Mouse (Mus musculus) left cerebral cortex, postnatal 10 days (tissue): ENCODE results near the gene Egln3. TPM values are rescaled to one million over a fixed set of nuclear protein-coding genes. Genes with fewer than 3 reads are reported as not detected.

Source experiments
- DNase-seq, 2 experiments: peaks; one replicate each; pipeline ENCODE4 v3.0.0; 2021 to 2022; ENCODE audit warnings: low spot score in 2 of 2, mixed read lengths in 1 of 2; ENCODE audit errors: extremely low spot score in 1 of 2
- intact Hi-C: fragments of 180-260 bp; cut with DNase I; formaldehyde crosslinking; loops from one replicate; pipeline ENCODE4 v1.15.1; 2025
- total RNA-seq, 2 experiments: library from RNA; stranded (reverse); gene quantifications; 2 replicates each; pipeline ENCODE4 v1.2.3; 2021

Gene Egln3
- total RNA-seq, 2 experiments from 2014 or later = 12.2 to 13.6 TPM

- no peak for DNase-seq
- intact Hi-C loops = loop anchor here (5.0 kb wide), 1 partner anchor 147 kb away; no protein-coding TSS in a partner anchor
Observed at GRCm38 (mm10) chr12:54205731-54206130, 2.1 kb upstream of the Egln3 start.

DNA sequence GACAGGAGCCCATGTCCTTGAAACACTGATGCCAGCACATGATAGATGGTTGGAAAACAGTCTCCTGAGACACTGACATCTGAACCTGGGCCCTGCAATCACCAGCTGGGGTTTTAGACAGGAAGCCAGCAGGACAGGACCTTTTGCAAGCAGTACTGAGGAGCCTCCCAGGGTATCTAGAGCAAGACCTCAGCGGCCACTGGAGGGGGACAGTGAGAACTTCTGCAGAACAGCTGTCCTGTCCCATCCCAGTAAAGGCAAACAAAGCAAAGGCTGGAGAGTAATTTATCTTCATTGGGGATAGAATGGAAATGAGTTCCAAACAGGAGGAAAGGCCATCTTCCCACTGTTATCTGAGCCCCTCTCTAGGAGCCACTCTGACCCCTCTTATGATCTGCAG lies 1.5 kb upstream of the Egln3 start:
- peak in 1 of 2 experiments; percentile 53 for DNase-seq
- intact Hi-C loops = loop anchor here (5.0 kb wide), 1 partner anchor 147 kb away; no protein-coding TSS in a partner anchor

DNA sequence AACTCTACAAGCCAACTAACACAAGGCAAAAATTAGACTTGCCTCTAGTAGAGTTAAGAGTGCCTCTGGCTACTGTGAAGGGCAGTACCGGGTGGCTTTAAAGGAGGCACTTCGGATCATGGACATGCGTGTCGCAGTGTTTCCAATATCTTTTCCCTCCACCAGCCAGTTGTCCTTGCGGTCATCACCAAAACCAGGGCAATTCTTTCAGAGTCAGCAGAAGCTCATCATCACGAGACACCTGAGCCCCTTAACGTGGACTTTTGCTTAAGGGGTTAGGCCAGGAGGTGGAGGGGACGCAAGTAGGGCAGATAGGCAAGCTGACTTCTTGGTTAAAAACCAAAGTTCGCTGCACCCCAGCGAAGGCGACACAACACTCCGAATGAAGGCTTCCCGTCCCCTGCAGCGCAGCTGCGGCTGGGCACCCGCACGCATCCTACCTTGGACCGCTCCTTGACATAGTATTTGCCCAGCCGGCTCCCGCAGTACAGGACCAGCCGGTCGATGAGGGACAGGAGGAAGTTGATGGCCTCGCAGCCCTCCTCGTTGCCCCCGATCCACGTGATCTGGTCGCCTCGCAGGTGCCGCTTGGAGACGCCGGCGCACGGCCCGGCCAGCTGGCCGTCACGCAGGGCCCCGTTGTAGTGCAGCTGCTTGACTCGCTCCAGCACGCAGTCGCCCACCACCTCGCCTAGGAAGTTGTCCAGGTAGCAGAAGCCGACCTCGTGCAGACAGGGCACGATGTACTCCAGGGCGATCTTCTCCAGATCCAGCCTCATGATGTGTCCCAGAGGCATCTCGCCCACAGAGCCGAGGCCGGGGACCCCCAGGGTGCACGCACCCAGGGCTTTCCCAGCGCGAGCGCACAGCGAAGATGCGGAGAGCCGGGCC lies 650 bp downstream of the Egln3 start:
- DNase-seq = peak in 1 of 2 experiments; percentile 48
- intact Hi-C loops = no loop called here

DNA sequence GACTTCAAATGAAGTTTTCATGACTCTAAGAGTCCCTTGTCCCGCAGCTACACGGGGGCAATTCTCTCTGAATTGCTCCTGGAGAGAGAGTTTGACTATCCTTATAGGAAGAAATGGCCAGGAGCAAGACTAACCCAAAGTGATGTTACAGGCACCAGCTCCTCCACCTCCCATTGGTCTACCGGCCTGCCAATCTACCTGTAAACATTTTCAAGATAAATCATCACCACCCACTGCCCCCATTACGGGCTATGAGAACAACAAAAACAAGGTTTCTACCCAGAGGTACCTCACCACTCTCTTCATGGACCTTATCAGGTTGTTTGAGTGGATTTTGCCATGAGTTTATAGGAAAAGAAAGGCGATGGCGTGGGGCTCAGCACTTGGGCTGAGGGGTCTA lies 1.4 kb downstream of the Egln3 start:
- DNase-seq = no peak
- intact Hi-C loops = no loop called here

DNA sequence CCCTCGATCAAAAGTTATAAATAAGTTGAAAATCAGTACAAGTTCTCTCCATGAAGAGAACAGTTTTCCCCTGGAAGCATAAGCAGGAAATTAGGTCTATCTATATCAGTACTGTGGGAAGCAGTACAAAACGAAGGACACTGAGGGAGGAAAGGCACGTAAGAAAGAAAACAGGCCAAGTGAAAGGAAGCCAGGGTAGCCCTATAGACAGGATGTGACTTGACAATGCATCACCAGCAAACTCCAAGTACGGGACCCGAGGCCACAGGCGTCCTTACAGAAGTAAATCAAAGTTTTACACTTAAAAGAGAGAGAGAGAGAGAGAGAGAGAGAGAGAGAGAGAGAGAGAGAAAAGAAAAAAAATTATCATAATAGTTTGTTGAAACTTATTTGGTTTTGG lies 2.8 kb downstream of the Egln3 start:
- intact Hi-C loops = no loop called here
- no peak for DNase-seq

GRCm38 (mm10) chr12:54200172-54200571 lies 3.5 kb downstream of the Egln3 start:
- peak in 1 of 2 experiments; percentile 40 for DNase-seq

GRCm38 (mm10) chr12:54198282-54198918 lies 5.3 kb downstream of the Egln3 start:
- intact Hi-C loops = no loop called here
- DNase-seq = no peak

More at GRCm38 (mm10) chr12:54200172-54200571, 3.5 kb downstream of the Egln3 start:
- intact Hi-C loops = no loop called here

- intact Hi-C loops = no loop called here
- no peak for DNase-seq
Observed at GRCm38 (mm10) chr12:54197849-54198248, 5.8 kb downstream of the Egln3 start.

DNA sequence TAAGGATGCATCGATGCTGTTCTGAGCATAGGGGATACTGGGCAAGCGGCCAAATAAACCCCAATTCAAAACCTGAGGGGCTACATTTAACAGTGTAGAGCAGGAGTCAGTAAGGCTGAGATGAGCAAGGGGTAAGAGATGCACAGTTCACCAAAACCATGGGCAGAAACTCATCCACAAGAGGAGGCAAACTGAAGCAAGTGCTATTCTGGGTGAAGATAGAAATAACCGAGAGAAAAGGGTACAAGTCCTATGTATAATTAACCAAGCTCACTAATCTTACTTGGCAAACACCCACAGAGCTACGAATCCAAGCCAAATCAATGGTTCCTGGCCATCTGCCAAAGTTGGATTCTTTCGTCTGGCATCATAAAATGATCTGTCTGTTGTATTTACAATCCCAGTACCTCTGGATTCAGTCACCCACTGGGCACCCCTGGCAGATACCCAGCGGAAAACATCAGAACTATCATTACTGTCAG lies 6.3 kb downstream of the Egln3 start:
- DNase-seq = peak in 1 of 2 experiments; percentile 42
- intact Hi-C loops = no loop called here

DNA sequence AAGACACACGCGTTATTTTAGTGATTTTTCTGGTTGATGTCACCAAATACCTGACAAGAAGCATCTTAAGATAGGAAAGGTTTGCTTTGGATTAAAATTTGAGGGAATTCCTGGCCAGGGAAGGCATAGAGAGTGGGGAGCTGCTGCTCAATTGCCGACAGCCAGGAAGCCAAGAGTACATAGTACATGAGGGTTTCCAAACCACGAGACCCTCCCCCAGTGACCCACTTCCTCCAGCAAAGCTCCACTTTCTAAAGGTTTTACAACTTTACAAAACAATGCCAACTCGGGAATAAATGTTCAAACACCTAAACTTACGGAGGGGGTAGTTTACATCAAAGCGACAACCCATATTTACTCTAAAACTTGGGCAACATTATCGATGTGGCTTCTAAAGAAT lies 6.8 kb downstream of the Egln3 start:
- no peak for DNase-seq
- intact Hi-C loops = no loop called here

DNA sequence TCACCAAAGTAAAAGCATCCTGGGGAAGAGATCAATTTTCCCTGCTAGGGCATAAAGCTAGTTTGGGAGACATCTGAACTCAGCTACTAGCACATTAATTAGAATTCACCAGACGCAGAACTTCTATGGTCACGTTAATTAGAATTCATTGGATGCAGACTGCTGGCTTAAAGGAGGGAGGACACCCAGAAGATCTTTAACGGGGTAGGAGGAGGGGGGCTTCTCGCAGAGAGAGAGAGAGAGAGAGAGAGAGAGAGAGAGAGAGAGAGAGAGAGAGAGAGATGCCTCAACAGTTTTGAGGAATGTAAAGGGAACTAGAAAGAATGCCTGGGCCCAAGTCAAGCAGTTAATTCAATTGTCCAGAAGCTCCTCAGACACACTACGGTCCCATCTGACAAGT lies 9.5 kb downstream of the Egln3 start:
- no peak for DNase-seq
- intact Hi-C loops = loop anchor here (5.0 kb wide), 1 partner anchor 87 kb away; no protein-coding TSS in a partner anchor

GRCm38 (mm10) chr12:54192305-54192661 lies 11.4 kb downstream of the Egln3 start:
- intact Hi-C loops = loop anchor here (5.0 kb wide), 1 partner anchor 85 kb away; no protein-coding TSS in a partner anchor
- no peak for DNase-seq

- intact Hi-C loops = loop anchor here (5.0 kb wide), 1 partner anchor 84 kb away; no protein-coding TSS in a partner anchor
- peak; percentile 69 to 90 for DNase-seq
Observed at GRCm38 (mm10) chr12:54191608-54192304, 11.9 kb downstream of the Egln3 start.

DNA sequence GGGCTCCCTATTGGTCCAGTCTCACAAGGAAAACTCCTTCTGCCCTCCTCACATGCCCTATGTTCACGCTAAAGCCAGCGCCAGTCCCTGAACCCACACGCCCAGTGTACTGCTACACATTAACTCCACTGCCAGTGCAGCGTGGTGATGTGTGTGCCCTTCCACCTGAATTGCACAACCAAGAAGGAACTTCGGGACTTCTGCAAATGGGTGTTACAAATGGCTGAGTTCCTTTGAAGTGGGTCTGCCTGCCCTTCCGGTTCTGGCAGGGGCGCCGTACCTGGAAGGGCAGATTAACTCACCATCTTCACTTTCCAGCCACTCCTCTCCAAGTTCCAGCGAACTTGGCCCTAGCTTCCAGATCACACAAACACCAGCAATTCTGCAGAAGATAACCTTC lies 12.5 kb downstream of the Egln3 start:
- DNase-seq = no peak
- intact Hi-C loops = loop anchor here (5.0 kb wide), 1 partner anchor 84 kb away; no protein-coding TSS in a partner anchor

GRCm38 (mm10) chr12:54187812-54188600 lies 15.7 kb downstream of the Egln3 start:
- intact Hi-C loops = no loop called here
- DNase-seq = peak in 1 of 2 experiments; percentile 35

GRCm38 (mm10) chr12:54186926-54187623 lies 16.6 kb downstream of the Egln3 start:
- intact Hi-C loops = no loop called here

DNA sequence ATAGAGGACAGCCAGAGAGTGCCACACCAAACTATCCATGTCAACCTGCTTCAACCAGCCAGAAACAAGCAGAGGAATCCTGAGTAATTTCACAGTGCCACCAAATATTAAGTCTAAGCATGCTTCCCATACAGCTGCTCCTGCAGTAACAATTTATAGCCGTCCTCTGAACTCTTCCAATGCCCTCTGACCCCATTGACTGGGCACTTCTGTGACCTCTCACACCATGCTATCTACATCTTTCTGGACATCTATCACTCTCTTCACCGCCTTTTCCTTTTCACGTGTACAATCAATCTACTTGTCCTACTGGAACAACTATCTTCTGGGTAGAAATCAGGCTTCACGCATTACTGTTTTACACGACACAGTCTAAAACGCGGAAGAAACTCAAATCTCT lies 19.4 kb downstream of the Egln3 start:
- intact Hi-C loops = no loop called here
- DNase-seq = no peak

More at GRCm38 (mm10) chr12:54186926-54187623, 16.6 kb downstream of the Egln3 start:
- DNase-seq = no peak

DNA sequence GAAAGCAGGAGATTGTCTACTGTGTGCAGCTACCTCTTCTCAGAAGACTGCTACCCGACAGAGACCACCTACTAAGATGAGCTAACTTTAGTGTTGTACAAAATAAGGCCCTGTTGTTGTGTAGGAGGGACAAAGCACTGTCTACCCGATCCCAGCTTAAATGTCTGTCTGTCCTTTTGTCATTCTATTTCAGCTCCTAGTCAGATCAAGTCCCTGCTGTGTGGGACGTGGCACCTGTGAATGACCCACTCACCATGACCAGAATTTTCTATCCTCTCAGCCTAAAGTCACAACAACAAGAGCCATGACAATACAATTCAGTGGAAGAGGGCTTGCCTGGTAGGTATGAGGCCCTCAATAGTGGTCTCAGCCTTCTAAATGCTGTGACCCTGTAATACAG lies 25.3 kb downstream of the Egln3 start:
- intact Hi-C loops = no loop called here
- DNase-seq = no peak
